Mouse (Mus musculus) limb, embryonic 11.5 days (tissue): Measurements from ENCODE around the gene Trim28. TPM values are rescaled to one million over a fixed set of nuclear protein-coding genes. Genes with fewer than 3 reads are reported as not detected.

Source experiments
- ATAC-seq: fragments of 200-750 bp; cut with Nextera tagmentation; 2 replicates; pipeline ENCODE4 v1.8.0; 2017; ENCODE audit warnings: low read depth; ENCODE audit not compliant: insufficient number of reproducible peaks, low FRiP score, low TSS enrichment
- DNase-seq: peaks from one replicate; pipeline ENCODE4 v3.0.0-alpha.2; 2015; ENCODE audit warnings: low spot score
- H3K27ac ChIP-seq: fragments of 300-500 bp; sonication (generic); replicated peaks from 2 replicates; pipeline ENCODE4 v1.5.1; 2014; ENCODE audit warnings: low read depth, mild to moderate bottlenecking, low read length
- H3K27me3 ChIP-seq: fragments of 300-500 bp; sonication (generic); 2 replicates; pipeline ENCODE4 v1.6.1; 2014; ENCODE audit warnings: mild to moderate bottlenecking, low read length, mixed read lengths; ENCODE audit not compliant: control insufficient read depth, insufficient read depth
- H3K36me3 ChIP-seq: fragments of 300-500 bp; sonication (generic); 2 replicates; pipeline ENCODE4 v1.6.1; 2014; ENCODE audit warnings: mild to moderate bottlenecking, low read length, moderate library complexity, mixed read lengths; ENCODE audit not compliant: control insufficient read depth, insufficient read depth
- H3K4me1 ChIP-seq: fragments of 300-500 bp; sonication (generic); 2 replicates; pipeline ENCODE4 v1.6.1; 2014; ENCODE audit warnings: low read length, mixed read lengths; ENCODE audit not compliant: control insufficient read depth, insufficient read depth
- H3K4me2 ChIP-seq: fragments of 300-500 bp; sonication (generic); 2 replicates; pipeline ENCODE4 v1.6.1; 2014; ENCODE audit warnings: low read depth, mild to moderate bottlenecking, moderate library complexity; ENCODE audit not compliant: severe bottlenecking
- H3K4me3 ChIP-seq: fragments of 300-500 bp; sonication (generic); 2 replicates; pipeline ENCODE4 v1.5.1; 2014; ENCODE audit warnings: low read depth, low read length
- H3K9ac ChIP-seq: fragments of 300-500 bp; sonication (generic); 2 replicates; pipeline ENCODE4 v1.6.1; 2014; ENCODE audit warnings: mild to moderate bottlenecking, low read length
- H3K9me3 ChIP-seq: fragments of 300-500 bp; sonication (generic); 2 replicates; pipeline ENCODE4 v1.6.1; 2016; ENCODE audit warnings: low read length; ENCODE audit not compliant: control insufficient read depth
- WGBS: fragments of 180-500 bp; shearing (Covaris S2); extraction: QIAGEN DNeasy Blood & Tissue Kit; methylation state at CpG from one replicate; pipeline ENCODE4 v1.1.7; 2014; 5-methylcytosine and 5-hydroxymethylcytosine counted together
- polyA plus RNA-seq: library from polyadenylated mRNA; unstranded; fragments of >200 nt; fragmentation: Nextera tagmentation; extraction: Ambion mirVana; gene quantifications from 2 replicates; pipeline ENCODE4 v1.2.1, GENCODE M21; 2014

Gene Trim28
- polyA plus RNA-seq, 1 experiment from 2014 or later = 610 TPM

GRCm38 (mm10) chr7:13022773-13023535, 24.0 kb downstream of the Trim28 start:
- Histone ChIP-seq H3K4me1 (peaks cover 13% of the 10 kb centered on the region; the same call in 1 of the 2 replicates), H3K9ac (peak overlapping the region; percentile 73), H3K27me3 (no peaks in the 10 kb centered on the region), H3K4me3 (peak overlapping the region; percentile 94), H3K4me2 (peak overlapping the region; percentile 99), H3K27ac (peak overlapping the region; percentile 100), H3K9me3 (no peaks in the 10 kb centered on the region), H3K36me3 (peaks cover 20% of the 10 kb centered on the region)
- WGBS = 3% methylated on average over 31 of the region's 31 CpGs
- ATAC-seq (peak; percentile 80), DNase-seq (peak; percentile 95)

- peaks cover 32% of the 10 kb centered on the region for H3K36me3 ChIP-seq
- peak overlapping the region; percentile 99 for H3K4me2 ChIP-seq
- WGBS = under 1% methylated on average over 85 of the region's 95 CpGs
- H3K9ac ChIP-seq = peak overlapping the region; percentile 97
- H3K9me3 ChIP-seq = no peaks in the 10 kb centered on the region
- peaks cover 13% of the 10 kb centered on the region; the same call in 1 of the 2 replicates for H3K4me1 ChIP-seq
- no peaks in the 10 kb centered on the region for H3K27me3 ChIP-seq
- DNase-seq (peak; percentile 97), ATAC-seq (peak; percentile 82)
- H3K27ac ChIP-seq = peak overlapping the region; percentile 100
- H3K4me3 ChIP-seq = peak overlapping the region; percentile 94
Observed at GRCm38 (mm10) chr7:13023928-13024731, 25.2 kb downstream of the Trim28 start.

GRCm38 (mm10) chr7:13024805-13025204, 25.9 kb downstream of the Trim28 start:
- Histone ChIP-seq H3K4me1 (peaks cover 13% of the 10 kb centered on the region; the same call in 1 of the 2 replicates), H3K4me2 (peak overlapping the region; percentile 99), H3K36me3 (peaks cover 39% of the 10 kb centered on the region), H3K27me3 (no peaks in the 10 kb centered on the region), H3K9ac (peak overlapping the region; percentile 97), H3K9me3 (no peaks in the 10 kb centered on the region), H3K4me3 (peak overlapping the region; percentile 94), H3K27ac (peak overlapping the region; percentile 100)
- WGBS = under 1% methylated on average over 27 of the region's 44 CpGs
- ATAC-seq (peak; percentile 57), DNase-seq (peak; percentile 87)

- WGBS = 36% methylated on average over 4 of the region's 4 CpGs
- Histone ChIP-seq H3K4me3 (peak overlapping the region; percentile 94), H3K36me3 (peaks cover 46% of the 10 kb centered on the region)
Observed at GRCm38 (mm10) chr7:13025511-13026112, 26.7 kb downstream of the Trim28 start.

GRCm38 (mm10) chr7:13028986-13029385, 30.1 kb downstream of the Trim28 start:
- no peak overlapping the region for H3K4me3 ChIP-seq
- no peaks in the 10 kb centered on the region for H3K27me3 ChIP-seq
- 91% methylated on average over 4 of the region's 4 CpGs for WGBS
- H3K4me2 ChIP-seq = no peak overlapping the region
- no peak overlapping the region for H3K27ac ChIP-seq
- H3K9me3 ChIP-seq = no peaks in the 10 kb centered on the region
- peaks cover 16% of the 10 kb centered on the region; the same call in 1 of the 2 replicates for H3K4me1 ChIP-seq
- DNase-seq (no peak), ATAC-seq (no peak)
- H3K9ac ChIP-seq = no peak overlapping the region
- peaks cover 60% of the 10 kb centered on the region for H3K36me3 ChIP-seq

More at GRCm38 (mm10) chr7:13025511-13026112, 26.7 kb downstream of the Trim28 start:
- Histone ChIP-seq H3K27me3 (no peaks in the 10 kb centered on the region), H3K4me1 (peaks cover 13% of the 10 kb centered on the region; the same call in 1 of the 2 replicates), H3K9me3 (no peaks in the 10 kb centered on the region), H3K4me2 (peak overlapping the region; percentile 99), H3K9ac (peak overlapping the region; percentile 97), H3K27ac (no peak overlapping the region)
- ATAC-seq (no peak), DNase-seq (no peak)

- no peak overlapping the region for H3K4me2 ChIP-seq
- H3K9ac ChIP-seq = no peak overlapping the region
- 84% methylated on average over 5 of the region's 5 CpGs for whole genome bisulfite sequencing
- H3K27me3 ChIP-seq = no peaks in the 10 kb centered on the region
- no peaks in the 10 kb centered on the region for H3K9me3 ChIP-seq
- peaks cover 66% of the 10 kb centered on the region for H3K36me3 ChIP-seq
- DNase-seq (no peak), ATAC-seq (no peak)
- no peak overlapping the region for H3K4me3 ChIP-seq
- peaks cover 17% of the 10 kb centered on the region for H3K4me1 ChIP-seq
- H3K27ac ChIP-seq = no peak overlapping the region
Observed at GRCm38 (mm10) chr7:13031069-13031468, 32.2 kb downstream of the Trim28 start.

GRCm38 (mm10) chr7:13031983-13032382, 33.1 kb downstream of the Trim28 start:
- no peaks in the 10 kb centered on the region for H3K27me3 ChIP-seq
- no peak overlapping the region for H3K4me3 ChIP-seq
- no peak overlapping the region for H3K27ac ChIP-seq
- DNase-seq = no peak
- H3K9ac ChIP-seq = no peak overlapping the region
- H3K36me3 ChIP-seq = peaks cover 60% of the 10 kb centered on the region
- WGBS = 84% methylated on average over 2 of the region's 2 CpGs
- H3K4me1 ChIP-seq = peaks cover 13% of the 10 kb centered on the region
- H3K4me2 ChIP-seq = no peak overlapping the region
- no peaks in the 10 kb centered on the region for H3K9me3 ChIP-seq
- no peak for ATAC-seq

GRCm38 (mm10) chr7:13032541-13032940, 33.6 kb downstream of the Trim28 start:
- peaks cover 12% of the 10 kb centered on the region for H3K4me1 ChIP-seq
- no peaks in the 10 kb centered on the region for H3K27me3 ChIP-seq
- no peak overlapping the region for H3K4me2 ChIP-seq
- H3K36me3 ChIP-seq = peaks cover 54% of the 10 kb centered on the region
- ATAC-seq = no peak
- no peaks in the 10 kb centered on the region for H3K9me3 ChIP-seq
- no peak for DNase-seq
- H3K4me3 ChIP-seq = no peak overlapping the region
- no peak overlapping the region for H3K9ac ChIP-seq
- H3K27ac ChIP-seq = no peak overlapping the region
- 92% methylated on average over 7 of the region's 7 CpGs for WGBS
